Comparison of ENCODE assay signal across 8 mouse cellular contexts in genomic region chr10:76468203-76469162, GRCm38 (mm10). TPM values are rescaled to one million over a fixed set of nuclear protein-coding genes. Genes with fewer than 3 reads are reported as not detected.
A peak's percentile ranks its signal among the peaks of the same experiment; 100 is the strongest.
DNase-seq lines count a peak whose midpoint lies in the region; ATAC-seq lines count a peak whose summit lies in the region.

Mcm3ap (plus strand) TSS chr10:76468927.
Ybey (minus strand) TSS chr10:76469114.

- H3K27ac ChIP-seq in hindbrain, embryonic 13.5 days, result peak within 1 kb of the TSS; percentile 88

- peak; percentile 94 for DNase-seq in NIH3T3 (ENCODE audit: low read depth)
- peak; percentile 94 for DNase-seq in cerebellum, postnatal 10 days
- peak; percentile 80 to 83 for DNase-seq in frontal cortex, postnatal 14 days (ENCODE audit: low spot score in 2 of 2)
- DNase-seq in layer of hippocampus, postnatal 25 days (ENCODE audit: extremely low spot score in 1 of 2, low spot score in 1 of 2), result peak; percentile 79 to 86
- DNase-seq in lung, postnatal 25 days (ENCODE audit: low spot score), result peak; percentile 85
- peak; percentile 96 for DNase-seq in retina, embryonic 14.5 days (ENCODE audit: low spot score)
- peak; percentile 89 for DNase-seq in thymus, postnatal 4 days

- peak; percentile 98 for ATAC-seq in hindbrain, embryonic 13.5 days (ENCODE audit: low FRiP score)

- no peaks in the 10 kb centered on the region for H3K9me3 ChIP-seq in hindbrain, embryonic 13.5 days

- H3K9ac ChIP-seq in hindbrain, embryonic 13.5 days, result peak within 1 kb of the TSS; percentile 90

- peak within 1 kb of the TSS; percentile 66 for H3K4me2 ChIP-seq in hindbrain, embryonic 13.5 days

- peaks cover 51% of the 10 kb centered on the region for H3K36me3 ChIP-seq in hindbrain, embryonic 13.5 days

- no peaks in the 10 kb centered on the region for H3K27me3 ChIP-seq in hindbrain, embryonic 13.5 days

- H3K4me3 ChIP-seq in hindbrain, embryonic 13.5 days, result peak within 1 kb of the TSS; percentile 75

- WGBS in hindbrain, embryonic 13.5 days, result 2% methylated on average over 55 of the region's 55 CpGs

- peaks cover 41% of the 10 kb centered on the region for H3K4me1 ChIP-seq in hindbrain, embryonic 13.5 days (replicated peaks)

RNA-seq across cellular contexts. Expression of gene Mcm3ap, which starts in this region (rescaled TPM):
- polyA plus RNA-seq in hindbrain, embryonic 13.5 days (2015; fragmentation: Nextera tagmentation; extraction: Ambion mirVana), result 70.5 and 72.6 TPM in 2 replicates
- total RNA-seq in layer of hippocampus, postnatal 25 days (2021), result 10 to 100 TPM; 50.8 to 54.8 TPM

RNA-seq across cellular contexts. Expression of gene Ybey, which starts in this region (rescaled TPM):
- 6.9 and 7.6 TPM in 2 replicates for polyA plus RNA-seq in hindbrain, embryonic 13.5 days (2015; fragmentation: Nextera tagmentation; extraction: Ambion mirVana)
- 1 to 10 TPM; 4.3 TPM for total RNA-seq in layer of hippocampus, postnatal 25 days (2021)

Comparison
In these comparisons a context has a peak if more than half of its experiments do, and no peak if none do; other contexts are left out.
1. Peak in every context shown above with its lines: DNase-seq, ATAC-seq, H3K4me3 ChIP-seq and H3K27ac ChIP-seq.